Mouse (Mus musculus): ENCODE results near the gene Olfr679.

- TF ChIP-seq POLR2A (IDR thresholded peaks at IDR 0.05; ENCODE audit: insufficient read length, low read depth) (no peak), TCF3 (IDR thresholded peaks at IDR 0.05; ENCODE audit: insufficient read length, low read depth) (no peak), MYOD1 (IDR thresholded peaks at IDR 0.05; ENCODE audit: control insufficient read depth in 1 of 3, insufficient read length in 2 of 3, low read depth in 2 of 3) (no peak), MYOG (IDR thresholded peaks at IDR 0.05; ENCODE audit: control insufficient read depth in 1 of 3, insufficient read depth in 1 of 3, insufficient read length in 2 of 3, low read depth in 2 of 3) (no peak)
These were observed 16.8 kb upstream of the Olfr679 start, which contains the start of gene Olfr678 for GRCm38 (mm10) chr7:105064175-105064574.
